Mouse (Mus musculus): Measurements from ENCODE around the gene Cxcl2.

DNA sequence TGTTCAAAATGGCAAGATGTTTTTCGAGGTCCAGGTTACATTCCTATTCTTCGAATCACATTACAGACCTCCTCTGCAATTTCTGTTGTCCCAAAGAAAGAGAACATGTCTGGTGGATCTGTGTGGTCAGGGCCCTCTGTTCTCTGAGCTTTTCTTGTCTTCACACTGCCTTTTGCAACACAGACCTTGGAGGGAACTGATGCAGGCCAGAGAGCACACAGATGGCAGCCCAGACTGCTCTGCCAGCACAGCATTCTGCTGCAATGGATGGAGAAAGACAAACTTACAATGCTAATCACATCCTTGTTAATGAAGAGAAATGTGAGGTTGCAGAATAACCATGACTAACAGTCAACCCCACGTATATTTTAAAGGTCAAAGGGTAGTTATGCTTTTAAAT, 44.6 kb upstream of the Cxcl2 start:
- TF ChIP-seq POLR2A (IDR thresholded peaks at IDR 0.05; ENCODE audit: borderline replicate concordance, extremely low read depth, insufficient read depth, insufficient read length, poor library complexity, severe bottlenecking) (no peak), CTCF (IDR thresholded peaks at IDR 0.05; ENCODE audit: borderline replicate concordance, extremely low read depth, insufficient read depth, insufficient read length) (no peak)
